Mouse (Mus musculus) erythroblast, embryonic 14.5 days (primary cell): ENCODE measurements around the gene Slc26a1.

Source experiments
- GATA1 ChIP-seq: IDR thresholded peaks from 2 replicates; pipeline ENCODE4 v1.6.1; 2012; ENCODE audit warnings: low read length, inconsistent platforms, mixed read lengths
- TAL1 ChIP-seq: IDR thresholded peaks from 3 replicates; pipeline ENCODE4 v1.6.1; 2012; ENCODE audit warnings: low read length, inconsistent platforms, mixed read lengths

DNA sequence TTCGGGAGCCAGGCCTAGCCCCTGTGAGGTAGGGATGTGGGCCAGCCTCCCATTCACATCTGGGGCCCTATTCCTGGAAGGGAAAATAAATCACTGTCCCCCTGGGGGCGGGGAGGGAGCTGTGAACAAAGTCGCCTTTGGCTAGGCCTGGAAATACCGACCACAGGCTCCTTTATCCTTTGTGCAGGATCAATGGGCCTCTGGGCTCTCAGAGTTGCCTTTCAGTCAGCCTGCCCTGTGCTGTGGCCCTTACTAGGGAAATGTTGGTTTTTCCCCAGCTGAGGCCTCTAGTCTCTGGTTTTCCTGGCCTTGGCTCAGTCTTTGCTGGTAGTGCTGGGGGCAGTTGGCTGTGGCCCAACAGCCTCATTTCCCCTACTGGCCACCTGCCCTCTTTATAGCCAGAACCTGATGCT is 22.0 kb upstream of the Slc26a1 start:
- TF ChIP-seq TAL1 (no peak), GATA1 (no peak)
